Mouse (Mus musculus) cerebellum, adult 9-10 months (tissue): ENCODE measurements around the gene Stra6.

ENCODE experiments used
- DNase-seq: peaks from one replicate; pipeline ENCODE4 v3.0.0; 2022

Stra6 gene

GRCm38 (mm10) chr9:58133893-58134884 lies 70.6 kb downstream of the Stra6 start:
- no peak for DNase-seq

DNA sequence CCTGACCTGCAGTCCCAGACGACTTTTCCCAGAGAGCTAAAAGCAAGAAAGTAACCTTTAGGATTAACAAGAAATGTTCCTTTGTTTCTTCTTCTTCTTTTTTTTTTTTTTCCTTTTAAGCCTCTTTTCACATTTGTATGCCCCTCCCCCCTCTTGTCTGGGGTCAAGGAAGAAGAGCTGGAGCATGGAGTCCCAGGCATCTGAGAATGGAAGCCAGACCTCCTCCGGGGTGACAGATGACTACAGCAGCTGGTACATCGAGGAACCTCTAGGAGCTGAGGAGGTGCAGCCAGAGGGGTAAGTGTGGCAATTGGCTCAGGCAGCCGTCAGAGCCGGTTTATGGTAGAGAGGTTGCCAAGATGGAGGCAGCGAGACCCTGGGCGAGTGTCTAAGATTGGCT lies 71.3 kb downstream of the Stra6 start:
- DNase-seq, result peak; percentile 40

GRCm38 (mm10) chr9:58135921-58136321 lies 72.3 kb downstream of the Stra6 start:
- no peak for DNase-seq

GRCm38 (mm10) chr9:58139947-58140346 lies 76.4 kb downstream of the Stra6 start:
- no peak for DNase-seq

DNA sequence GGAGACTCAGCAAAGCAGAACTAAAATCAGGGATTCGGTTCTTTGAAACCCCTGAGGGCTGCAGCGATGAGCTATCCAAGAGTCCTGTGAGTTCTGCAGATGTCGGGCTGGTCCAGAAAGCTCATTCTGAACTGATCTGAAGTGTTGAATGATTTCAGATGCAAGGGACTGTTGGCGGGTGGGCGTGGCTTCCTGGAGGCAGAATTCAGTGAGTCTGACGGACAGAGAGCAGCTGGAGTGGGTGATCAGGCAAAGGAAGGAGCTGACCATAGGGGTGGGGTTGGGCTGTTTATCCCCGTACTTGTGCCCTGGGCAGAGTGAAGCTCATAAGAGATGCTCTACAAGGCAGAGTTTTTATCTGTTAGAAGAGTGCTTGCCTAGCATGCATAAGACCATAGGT lies 79.8 kb downstream of the Stra6 start:
- DNase-seq, result no peak

DNA sequence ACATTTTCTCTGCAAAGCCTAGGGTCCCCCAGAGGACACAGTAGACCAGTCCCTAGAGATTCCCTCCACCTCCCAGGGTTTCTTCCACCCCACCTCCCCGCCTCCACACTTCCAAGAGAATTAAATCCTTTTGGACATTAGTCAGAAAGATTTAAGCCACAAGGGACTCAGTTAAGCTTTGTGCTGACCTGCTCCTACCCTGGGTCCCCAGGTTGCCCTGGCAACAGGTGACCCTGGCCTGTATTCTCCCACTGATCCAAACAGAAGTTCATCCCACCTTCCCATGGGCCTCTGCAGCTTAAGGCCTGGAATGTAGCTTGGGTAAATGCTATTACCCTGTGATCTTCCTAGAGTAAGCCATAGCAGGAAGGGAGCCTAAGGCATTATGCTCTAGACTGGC lies 81.1 kb downstream of the Stra6 start:
- no peak for DNase-seq

DNA sequence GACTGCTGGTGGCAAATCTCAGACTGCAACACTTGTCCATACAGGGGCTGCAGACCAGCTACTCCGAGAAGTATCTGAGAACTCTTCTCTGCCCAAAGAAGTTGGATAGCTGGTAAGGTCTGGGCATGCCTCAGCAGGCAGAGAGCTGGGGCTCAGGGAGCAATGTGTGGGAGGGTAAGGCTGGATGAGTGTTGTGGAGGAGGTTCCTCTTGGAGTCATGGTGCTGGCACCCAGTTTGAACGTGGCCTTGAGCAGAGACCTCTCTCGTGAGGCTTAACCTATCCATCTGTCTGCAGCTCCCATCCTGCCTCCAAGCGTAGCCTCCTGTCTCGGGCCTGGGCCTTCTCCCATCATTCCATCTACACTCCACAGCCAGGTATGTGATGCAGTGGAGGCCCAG lies 81.8 kb downstream of the Stra6 start:
- no peak for DNase-seq

DNA sequence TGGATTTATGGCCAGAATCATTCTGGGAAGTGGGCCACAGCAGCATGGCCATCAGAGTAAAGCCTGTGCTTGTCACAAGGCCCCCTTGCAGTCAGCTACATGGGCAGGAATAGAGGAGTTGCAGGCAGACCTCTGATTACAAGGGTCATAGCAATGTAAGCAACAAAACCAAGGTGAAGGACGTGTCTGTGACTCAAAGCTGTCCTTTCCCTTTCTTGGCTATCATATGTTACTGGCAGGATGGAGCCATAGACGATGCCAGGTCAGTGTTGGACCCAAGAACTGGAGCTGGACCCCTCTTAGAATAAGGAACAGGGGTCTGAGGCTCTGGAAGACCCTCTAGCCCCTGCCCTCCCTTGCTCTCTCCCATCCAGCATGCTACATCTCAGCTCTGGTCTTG lies 85.2 kb downstream of the Stra6 start:
- DNase-seq, result no peak

DNA sequence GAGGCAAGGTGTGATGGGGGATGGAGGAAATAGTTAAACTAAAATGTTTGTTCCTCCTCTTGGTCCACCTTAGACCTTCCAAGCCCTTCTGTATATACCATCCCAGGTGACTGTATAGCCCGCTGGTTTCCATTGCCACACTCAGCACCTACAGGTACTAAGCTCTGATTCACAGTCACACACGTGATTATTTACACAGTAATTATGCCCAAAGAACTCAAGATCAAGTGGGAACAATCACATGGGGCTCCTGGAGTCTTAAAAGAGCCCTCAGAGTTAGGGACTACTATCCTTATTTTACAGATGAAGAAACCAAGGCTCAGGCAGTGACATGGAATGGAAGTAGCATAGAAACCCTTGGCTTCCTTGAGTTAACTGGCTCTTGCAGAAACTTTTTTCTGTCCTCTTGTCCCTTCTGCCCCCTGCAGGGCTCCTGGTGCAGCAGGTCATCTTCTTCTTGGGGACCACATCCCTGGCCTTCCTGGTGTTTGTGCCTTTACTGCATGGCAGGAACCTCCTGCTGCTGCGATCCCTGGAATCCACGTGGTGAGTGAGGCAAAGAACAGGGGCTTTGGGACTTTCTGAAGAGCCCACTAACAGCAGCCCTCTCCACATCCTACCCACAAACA lies 87.3 kb downstream of the Stra6 start:
- no peak for DNase-seq

DNA sequence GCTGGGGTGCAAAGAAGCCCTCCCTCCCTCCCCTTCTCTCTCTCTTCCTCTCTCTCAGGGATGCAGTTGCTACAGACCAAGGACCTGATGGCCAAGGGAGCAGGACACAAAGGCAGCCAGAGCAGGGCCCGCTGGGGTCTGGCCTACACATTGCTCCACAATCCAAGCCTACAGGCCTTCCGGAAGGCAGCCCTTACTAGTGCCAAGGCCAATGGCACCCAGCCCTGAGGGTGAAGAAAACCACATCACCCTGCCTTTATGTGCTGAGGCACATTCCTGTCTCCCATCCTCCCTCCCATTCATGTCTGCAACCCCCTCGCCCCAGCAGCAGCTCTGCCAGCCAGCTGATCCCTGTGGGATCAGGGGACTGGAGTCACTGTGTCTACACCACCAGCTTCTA lies 89.5 kb downstream of the Stra6 start:
- DNase-seq, result no peak

GRCm38 (mm10) chr9:58155366-58155765 lies 91.8 kb downstream of the Stra6 start:
- DNase-seq, result no peak

DNA sequence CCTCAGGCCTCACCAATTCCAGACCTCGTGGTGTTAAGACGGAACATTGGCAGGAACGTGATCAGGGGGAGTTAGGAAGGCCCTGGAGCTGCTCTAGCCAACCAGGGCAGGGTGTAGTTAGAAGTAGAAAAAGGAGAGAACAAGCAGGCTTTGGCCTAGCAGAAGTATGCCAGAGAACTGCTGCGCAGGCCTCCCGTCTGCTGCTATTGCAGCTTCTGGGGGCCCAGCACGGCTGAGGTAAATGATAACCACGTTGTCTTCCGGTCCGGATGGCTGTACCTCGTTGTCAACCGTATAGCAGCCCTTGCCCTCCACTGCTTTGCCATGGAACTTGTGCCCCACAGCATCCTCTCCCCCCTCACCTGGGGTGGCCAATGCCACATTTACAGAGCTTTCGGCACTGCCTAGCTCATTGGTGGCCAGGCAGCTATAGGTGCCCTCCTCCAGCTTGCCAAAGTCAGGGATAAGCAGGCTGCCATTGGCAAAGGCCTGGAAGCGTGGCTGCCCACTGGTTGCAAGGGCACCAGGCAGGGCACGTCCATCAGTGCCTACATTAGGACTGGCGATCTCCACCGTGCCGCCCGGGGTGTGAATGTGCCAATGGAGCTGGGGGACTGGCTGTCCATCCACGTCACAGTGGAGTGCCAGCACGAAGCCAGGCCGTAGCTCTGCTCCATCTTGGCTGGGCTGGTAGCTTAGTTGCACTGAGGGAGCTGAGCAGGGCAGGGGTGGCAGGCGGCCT lies 93.4 kb downstream of the Stra6 start:
- DNase-seq, result no peak

DNA sequence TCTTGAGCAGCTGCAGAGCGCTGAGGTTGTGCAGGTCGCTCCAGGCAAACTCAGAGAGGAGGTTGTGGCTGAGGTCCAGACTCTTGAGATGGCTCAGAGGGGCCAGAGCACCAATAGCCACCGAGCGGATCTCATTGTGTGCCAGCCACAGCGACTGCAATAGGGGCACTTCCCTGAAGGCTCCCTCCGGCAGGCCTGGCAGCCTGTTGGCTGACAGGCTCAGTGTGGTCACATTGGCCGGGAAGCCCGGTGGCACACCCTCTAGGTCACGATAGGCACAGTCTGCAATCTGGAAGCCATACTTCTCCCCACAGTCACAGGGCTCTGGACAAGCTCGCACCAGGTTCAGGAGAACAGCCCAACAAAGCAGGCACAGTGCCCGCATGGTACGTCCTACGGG lies 94.2 kb downstream of the Stra6 start:
- DNase-seq, result no peak

DNA sequence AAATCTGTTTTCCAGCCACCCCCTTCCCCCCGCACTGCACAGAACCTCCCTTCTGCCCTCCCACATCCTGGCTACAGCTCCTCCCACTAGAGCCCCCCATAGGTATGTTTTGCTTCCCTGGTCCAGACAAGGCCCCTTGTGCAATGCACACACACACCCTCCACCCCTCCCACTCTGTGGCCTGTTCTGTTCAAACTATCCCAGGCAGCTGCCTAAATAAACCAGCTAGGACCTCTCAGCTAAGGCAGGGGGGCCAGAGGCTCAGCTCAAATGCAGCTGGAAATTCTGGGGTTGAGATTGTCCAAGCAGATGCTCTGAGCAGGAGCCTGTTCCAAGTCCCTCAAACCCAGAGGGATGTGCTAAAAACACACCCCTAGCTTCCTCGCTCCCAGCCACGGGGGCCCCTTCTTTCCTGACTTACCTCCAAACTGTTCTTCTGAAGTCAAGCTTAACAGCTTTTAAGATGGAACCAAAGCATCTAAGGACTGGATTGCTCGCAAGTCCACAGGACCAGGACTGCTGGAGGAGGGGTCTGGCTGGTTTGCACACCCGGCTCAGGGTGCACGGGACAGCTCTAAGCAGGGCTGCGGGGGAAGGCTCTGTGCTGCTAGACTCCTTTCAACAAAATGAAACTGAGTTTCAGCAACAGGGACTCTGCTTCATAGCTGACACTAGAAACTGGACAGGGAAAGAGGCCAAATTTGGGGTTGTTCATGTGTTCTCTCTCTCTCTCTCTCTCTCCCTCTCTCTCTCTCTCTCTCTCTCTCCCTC lies 95.1 kb downstream of the Stra6 start:
- DNase-seq, result no peak

GRCm38 (mm10) chr9:58159855-58160254 lies 96.3 kb downstream of the Stra6 start:
- DNase-seq, result no peak

DNA sequence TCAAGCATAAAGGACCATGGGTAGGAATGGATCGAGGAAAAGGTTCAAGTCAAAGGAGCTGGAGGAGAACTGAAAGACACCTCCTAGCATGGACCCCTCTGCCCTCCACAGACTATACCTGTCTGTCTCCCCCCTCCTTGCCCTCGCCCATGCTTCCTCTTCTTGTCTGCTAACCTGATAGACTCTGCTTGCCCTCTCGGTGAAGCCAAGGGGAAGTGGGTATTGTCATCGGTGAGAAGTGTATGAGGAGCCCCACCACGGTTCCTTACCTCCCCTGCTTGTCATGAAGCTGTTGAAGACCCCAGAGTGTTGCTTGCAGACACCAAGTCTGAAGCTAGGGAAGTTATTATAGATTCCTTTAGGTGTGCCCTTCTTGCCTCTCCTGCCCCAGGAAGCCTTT lies 96.7 kb downstream of the Stra6 start:
- DNase-seq, result no peak

DNA sequence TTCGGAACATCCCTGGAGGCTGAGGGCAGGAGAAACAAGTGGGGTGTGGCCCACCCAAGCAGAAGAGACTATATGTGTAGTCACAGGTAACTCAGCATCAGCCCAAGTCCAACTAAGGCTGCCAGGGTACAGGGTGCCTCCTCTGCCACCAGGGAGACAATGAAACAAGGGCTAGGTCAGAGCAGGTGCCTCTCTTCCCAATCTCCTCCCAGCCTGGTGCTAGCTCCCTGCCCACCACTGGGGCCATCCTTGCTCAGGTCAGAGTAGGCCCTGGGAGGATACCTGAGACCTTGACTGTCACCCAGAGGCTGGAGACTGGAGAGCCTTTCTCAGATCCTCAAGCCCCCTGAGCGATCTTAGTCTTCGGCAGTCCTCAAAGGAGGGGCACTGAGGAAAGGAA lies 98.6 kb downstream of the Stra6 start:
- DNase-seq, result no peak

- no peak for DNase-seq
Measured at GRCm38 (mm10) chr9:58163146-58163545, 99.6 kb downstream of the Stra6 start.

DNA sequence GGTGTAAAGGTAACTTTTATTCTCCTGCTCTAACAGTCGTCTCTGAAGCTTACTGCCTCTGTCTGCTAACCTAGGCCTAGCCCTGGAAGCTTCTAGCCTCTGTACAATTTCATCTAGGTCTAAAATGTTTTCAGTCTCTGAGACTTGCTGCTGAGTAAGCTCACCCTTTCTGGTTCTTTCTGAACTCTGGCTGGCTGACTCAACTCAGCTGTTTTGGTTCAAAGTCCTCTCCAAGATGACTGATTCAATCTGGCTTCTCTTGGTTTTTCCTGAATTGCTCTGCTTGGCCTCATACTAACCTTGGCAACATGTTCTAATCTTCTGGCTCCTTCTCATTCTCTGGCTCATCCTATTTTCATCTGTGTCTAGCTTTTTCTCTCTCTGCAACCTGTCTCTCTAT lies 102.2 kb downstream of the Stra6 start:
- DNase-seq, result no peak

GRCm38 (mm10) chr9:58168880-58169279 lies 105.3 kb downstream of the Stra6 start:
- no peak for DNase-seq

GRCm38 (mm10) chr9:58169426-58169825 lies 105.8 kb downstream of the Stra6 start:
- DNase-seq, result no peak

DNA sequence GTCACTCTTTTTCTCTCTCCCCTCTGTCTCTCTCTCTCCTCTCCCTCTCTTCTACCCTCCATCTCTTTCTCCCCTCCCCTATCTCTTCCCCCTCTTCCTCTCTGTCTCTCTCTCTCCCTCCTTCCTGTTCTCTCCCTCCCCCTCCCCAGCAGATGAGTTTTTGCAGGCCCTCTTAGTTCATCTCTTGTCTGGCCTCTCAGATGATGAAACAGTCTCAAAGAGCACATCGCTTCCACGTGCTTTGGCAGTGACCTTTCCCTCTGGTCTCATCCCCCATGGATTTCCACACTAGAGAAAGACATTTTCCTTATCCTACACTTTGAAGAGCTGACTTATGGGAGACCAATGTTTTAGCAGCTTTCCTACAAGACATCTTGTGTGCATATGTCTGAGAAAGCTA lies 109.3 kb downstream of the Stra6 start:
- DNase-seq, result no peak

DNA sequence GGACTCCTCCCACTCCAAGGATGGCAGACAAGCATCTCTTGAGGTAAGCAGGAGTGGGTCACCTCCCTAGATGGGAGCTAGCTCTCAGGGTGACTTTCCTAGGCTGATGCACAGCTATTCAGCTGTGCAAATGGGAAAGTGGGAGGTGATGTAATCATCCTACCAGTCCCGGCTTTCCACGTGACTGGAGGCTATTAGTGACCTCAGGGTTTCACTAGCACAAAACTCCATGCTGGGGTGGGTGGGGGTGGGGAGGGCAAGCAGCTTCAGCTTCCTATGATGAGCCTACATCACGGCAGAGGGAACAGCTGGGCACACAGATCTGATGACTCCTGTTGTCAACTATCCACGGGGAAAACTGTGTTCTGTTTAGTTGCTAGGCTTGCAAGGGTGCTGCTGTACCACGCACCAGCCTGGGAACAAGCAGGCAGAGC lies 111.2 kb downstream of the Stra6 start:
- DNase-seq, result no peak
